Mouse (Mus musculus): Measurements from ENCODE around the gene Akap3. TPM values are rescaled to one million over a fixed set of nuclear protein-coding genes. Genes with fewer than 3 reads are reported as not detected.
A peak's percentile ranks its signal among the peaks of the same experiment; 100 is the strongest.

Akap3 gene
- polyA plus RNA-seq, 1 experiment from 2014 or later: not detected

DNA sequence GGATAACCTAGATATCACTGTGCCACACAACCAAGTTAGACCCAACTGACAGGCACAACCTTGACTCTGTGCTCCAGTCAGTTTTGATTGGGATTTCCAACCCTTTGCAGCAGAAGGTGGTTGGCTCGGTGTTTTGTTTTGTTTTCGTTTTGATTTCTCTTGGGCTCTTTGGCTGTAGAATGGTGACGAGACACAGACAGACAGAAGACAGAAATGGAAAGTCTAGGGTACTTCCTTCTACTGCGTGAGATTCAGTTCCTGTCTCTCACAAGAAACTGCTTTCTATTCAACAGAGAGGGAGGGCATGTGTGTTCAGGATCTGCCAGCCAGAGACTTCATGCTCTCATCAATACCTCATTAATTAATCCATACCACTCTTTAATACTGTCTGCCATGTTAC is 57.8 kb downstream of the Akap3 start:
- Histone ChIP-seq H3K36me3 (ENCODE audit: control insufficient read depth, insufficient read depth) (no peaks in the 10 kb centered on the region), H3K27me3 (replicated peaks; ENCODE audit: control insufficient read depth, insufficient read depth, low read length) (no peaks in the 10 kb centered on the region), H3K4me2 (replicated peaks; ENCODE audit: low read depth) (no peak overlapping the region), H3K27ac (ENCODE audit: low read depth, low read length) (no peak overlapping the region), H3K4me1 (replicated peaks; ENCODE audit: control insufficient read depth, insufficient read depth, low read length) (no peaks in the 10 kb centered on the region), H3K4me3 (ENCODE audit: low read depth, low read length) (no peak overlapping the region), H3K9me3 (ENCODE audit: control insufficient read depth) (no peaks in the 10 kb centered on the region), H3K9ac (ENCODE audit: low read depth, low read length) (no peak overlapping the region)
- ATAC-seq: no peak
- no peak for TF ChIP-seq CTCF (IDR thresholded peaks at IDR 0.05; ENCODE audit: low read depth)
- 67% methylated on average over 4 of the region's 4 CpGs for WGBS

DNA sequence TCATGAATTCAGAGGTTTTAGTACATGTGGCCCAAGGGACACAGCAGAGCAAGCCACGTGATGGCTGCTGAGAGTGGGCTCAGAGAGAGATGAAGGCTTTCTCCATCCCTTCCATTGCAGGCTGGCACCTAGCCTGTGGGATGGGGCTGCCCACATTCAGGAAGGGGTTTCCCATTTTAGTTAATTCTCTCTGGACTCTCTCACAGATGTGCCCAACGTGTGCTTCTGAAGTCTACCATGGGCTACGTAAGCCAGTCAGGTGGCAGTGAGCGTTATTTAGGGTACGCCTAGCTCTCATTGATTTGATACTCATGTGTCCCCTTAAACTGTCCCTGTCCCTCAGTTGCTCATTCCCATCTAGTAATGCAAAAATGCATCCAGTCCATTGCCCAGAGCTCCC is 62.0 kb downstream of the Akap3 start:
- WGBS: 84% methylated on average over 5 of the region's 5 CpGs
- H3K27ac ChIP-seq (ENCODE audit: low read depth, low read length): no peak overlapping the region
- no peak for TF ChIP-seq CTCF (IDR thresholded peaks at IDR 0.05; ENCODE audit: low read depth)

GRCm38 (mm10) chr6:126921111-126921881 is 68.4 kb downstream of the Akap3 start, which contains the start of gene Dyrk4:
TSS of gene Dyrk4 (minus strand) at chr6:126921839.
- 12% methylated on average over 21 of the region's 21 CpGs for WGBS
- Histone ChIP-seq H3K27me3 (replicated peaks; ENCODE audit: control insufficient read depth, insufficient read depth, low read length) (no peaks in the 10 kb centered on the region), H3K4me2 (replicated peaks; ENCODE audit: low read depth) (peak within 1 kb of the TSS; percentile 46), H3K4me1 (replicated peaks; ENCODE audit: control insufficient read depth, insufficient read depth, low read length) (no peaks in the 10 kb centered on the region), H3K4me3 (ENCODE audit: low read depth, low read length) (no peak within 1 kb of the TSS), H3K9ac (ENCODE audit: low read depth, low read length) (no peak within 1 kb of the TSS), H3K36me3 (ENCODE audit: control insufficient read depth, insufficient read depth) (peaks cover 17% of the 10 kb centered on the region), H3K9me3 (ENCODE audit: control insufficient read depth) (no peaks in the 10 kb centered on the region), H3K27ac (ENCODE audit: low read depth, low read length) (peak within 1 kb of the TSS; percentile 35)
- peak; percentile 72 for ATAC-seq
- no peak for TF ChIP-seq CTCF (IDR thresholded peaks at IDR 0.05; ENCODE audit: low read depth)

More for the DNA sequence above, 62.0 kb downstream of the Akap3 start:
- Histone ChIP-seq H3K4me2 (replicated peaks; ENCODE audit: low read depth) (no peak overlapping the region), H3K4me3 (ENCODE audit: low read depth, low read length) (no peak overlapping the region), H3K27me3 (replicated peaks; ENCODE audit: control insufficient read depth, insufficient read depth, low read length) (no peaks in the 10 kb centered on the region), H3K9me3 (ENCODE audit: control insufficient read depth) (no peaks in the 10 kb centered on the region), H3K9ac (ENCODE audit: low read depth, low read length) (no peak overlapping the region), H3K4me1 (replicated peaks; ENCODE audit: control insufficient read depth, insufficient read depth, low read length) (no peaks in the 10 kb centered on the region), H3K36me3 (ENCODE audit: control insufficient read depth, insufficient read depth) (no peaks in the 10 kb centered on the region)
- no peak for ATAC-seq

Other genes starting within 250 kb of the Akap3 start
- 0.10 and 0.16 TPM in 2 replicates for gene Kcna1, start 206.7 kb upstream of the Akap3 start, polyA plus RNA-seq (2015; fragmentation: Nextera tagmentation; extraction: Ambion mirVana)
- gene Kcna6, start 112.4 kb upstream of the Akap3 start, polyA plus RNA-seq (2015; fragmentation: Nextera tagmentation; extraction: Ambion mirVana): 1.1 TPM in 2 replicates
- 236 and 238 TPM in 2 replicates for gene Ndufa9, start 4.0 kb upstream of the Akap3 start, polyA plus RNA-seq (2015; fragmentation: Nextera tagmentation; extraction: Ambion mirVana)
- not detected in 2 replicates for gene Dyrk4, start 68.7 kb downstream of the Akap3 start, polyA plus RNA-seq (2015; fragmentation: Nextera tagmentation; extraction: Ambion mirVana)
- gene Rad51ap1, start 86.5 kb downstream of the Akap3 start, polyA plus RNA-seq (2015; fragmentation: Nextera tagmentation; extraction: Ambion mirVana): 11.5 and 12.8 TPM in 2 replicates
- gene D6Wsu163e, start 86.9 kb downstream of the Akap3 start, polyA plus RNA-seq (2015; fragmentation: Nextera tagmentation; extraction: Ambion mirVana): 16.2 and 19.5 TPM in 2 replicates
- not detected in 2 replicates for gene Fgf6, start 162.5 kb downstream of the Akap3 start, polyA plus RNA-seq (2015; fragmentation: Nextera tagmentation; extraction: Ambion mirVana)
- not detected in 2 replicates for gene Fgf23, start 219.8 kb downstream of the Akap3 start, polyA plus RNA-seq (2015; fragmentation: Nextera tagmentation; extraction: Ambion mirVana)

Data from intestine, postnatal 0 days (tissue).